Comparison of ENCODE assay signal across 24 mouse cellular contexts in the genomic region with DNA sequence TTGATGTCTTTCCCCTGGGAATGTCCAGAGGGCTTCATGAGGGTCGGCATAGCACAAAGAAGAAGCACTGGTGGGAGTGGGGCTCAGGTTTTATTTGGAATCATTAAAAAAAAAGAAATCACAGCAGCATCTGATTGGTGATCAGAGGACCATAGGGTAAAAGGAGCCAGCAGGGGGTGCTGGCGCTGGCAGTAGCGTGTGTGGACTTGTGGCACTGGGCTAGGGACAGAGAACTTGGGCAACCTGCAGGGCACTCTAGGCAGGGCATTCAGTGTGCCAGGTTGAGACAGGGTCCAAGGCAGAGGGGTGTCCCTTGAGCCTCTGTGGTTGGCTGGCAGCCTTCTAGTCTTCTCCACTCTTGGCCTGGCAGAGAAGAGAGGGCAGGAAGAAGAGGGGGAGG. TPM values are rescaled to one million over a fixed set of nuclear protein-coding genes. Genes with fewer than 3 reads are reported as not detected.
A peak's percentile ranks its signal among the peaks of the same experiment; 100 is the strongest.
DNase-seq lines count a peak whose midpoint lies in the region; ATAC-seq and TF ChIP-seq lines count a peak whose summit lies in the region.
"Had no signal": no experiment of that assay in that cellular context is flagged by ENCODE, and none has a peak within 500 bp of the region (broad histone marks: within the 10 kb centered on the region; RNA-seq: fewer than 3 reads in every experiment).

No protein-coding gene starts in this region.

- H3K4me3 ChIP-seq in heart, adult 2 months = no peak overlapping the region
- no peak overlapping the region for H3K4me3 ChIP-seq in MEL (ENCODE audit: control insufficient read depth in 1 of 2, insufficient read depth in 1 of 2, low read depth in 2 of 2, low read length in 2 of 2)
- H3K4me3 ChIP-seq: embryonic facial prominence, embryonic 12.5 days; heart, embryonic 13.5 days; intestine, embryonic 15.5 days; limb, embryonic 12.5 days; midbrain, embryonic 12.5 days; myocyte; stomach, embryonic 15.5 days had no signal

- no peak overlapping the region for H3K27ac ChIP-seq in heart, adult 2 months
- no peak overlapping the region for H3K27ac ChIP-seq in MEL (ENCODE audit: control insufficient read depth, low read depth, low read length)
- H3K27ac ChIP-seq: embryonic facial prominence, embryonic 12.5 days; heart, embryonic 13.5 days; intestine, embryonic 15.5 days; limb, embryonic 12.5 days; midbrain, embryonic 12.5 days; stomach, embryonic 15.5 days had no signal

- intact Hi-C loops in heart, adult 2 months (cut with DNase I) = loop anchor here (5.0 kb wide), 1 partner anchor 197 kb away; no protein-coding TSS in a partner anchor
- intact Hi-C loops in left cerebral cortex, postnatal 4 days (cut with DNase I) = loop anchor here (10.0 kb wide), 1 partner anchor 195 kb away; no protein-coding TSS in a partner anchor
- intact Hi-C loops in left cerebral cortex, postnatal 14 days (cut with DNase I) = no loop called here

- H3K36me3 ChIP-seq in heart, adult 2 months (ENCODE audit: control insufficient read depth, insufficient read depth, low read length) = no peaks in the 10 kb centered on the region
- H3K36me3 ChIP-seq in MEL (ENCODE audit: control insufficient read depth in 1 of 2, insufficient read depth in 2 of 2, low read length in 2 of 2) = no peaks in the 10 kb centered on the region
- H3K36me3 ChIP-seq: embryonic facial prominence, embryonic 12.5 days; heart, embryonic 13.5 days; intestine, embryonic 15.5 days; limb, embryonic 12.5 days; midbrain, embryonic 12.5 days; stomach, embryonic 15.5 days had no signal

- TF ChIP-seq EP300 in heart, adult 2 months (IDR thresholded peaks at IDR 0.05; ENCODE audit: insufficient read depth, low read depth, low read length) = no peak
- no peak for TF ChIP-seq EP300 in MEL (IDR thresholded peaks at IDR 0.05; ENCODE audit: low read depth in 1 of 2, low read length in 2 of 2)

- H3K27me3 ChIP-seq in heart, adult 2 months (ENCODE audit: control insufficient read depth, insufficient read depth, low read length) = no peaks in the 10 kb centered on the region
- H3K27me3 ChIP-seq in MEL (ENCODE audit: control insufficient read depth in 1 of 2, insufficient read depth in 2 of 2, low read length in 2 of 2) = no peaks in the 10 kb centered on the region
- H3K27me3 ChIP-seq: embryonic facial prominence, embryonic 12.5 days; heart, embryonic 13.5 days; intestine, embryonic 15.5 days; limb, embryonic 12.5 days; midbrain, embryonic 12.5 days; stomach, embryonic 15.5 days had no signal

- peak; percentile 47 for TF ChIP-seq CTCF in heart, adult 2 months (IDR thresholded peaks at IDR 0.05)
- peak in 2 of 3 experiments; percentile 15 to 27; a peak in 2 of 6 replicates for TF ChIP-seq CTCF in MEL (IDR thresholded peaks at IDR 0.05 in 2 of 3, conservative IDR thresholded peaks at IDR 0.05 in 1 of 3; ENCODE audit: control insufficient read depth in 1 of 3, insufficient read depth in 1 of 3, low read depth in 2 of 3, low read length in 3 of 3, poor library complexity in 1 of 3, severe bottlenecking in 1 of 3)

- no peak for ATAC-seq in megakaryocyte, adult 5-6 weeks (ENCODE audit: poor library complexity, severe bottlenecking)
- ATAC-seq: intestine, embryonic 15.5 days had no signal

- TF ChIP-seq POLR2A in heart, adult 2 months (IDR thresholded peaks at IDR 0.05; ENCODE audit: insufficient read depth, low read depth, low read length) = no peak
- no peak for TF ChIP-seq POLR2A in MEL (IDR thresholded peaks at IDR 0.05; ENCODE audit: control insufficient read depth in 1 of 2, insufficient read depth in 1 of 2, low read depth in 1 of 2, low read length in 2 of 2, poor library complexity in 1 of 2)

- no peak for DNase-seq in heart, adult 2 months
- DNase-seq in heart, adult 8-10 months (ENCODE audit: low spot score) = no peak
- DNase-seq in left cerebral cortex, postnatal 4 days = peak; percentile 20
- DNase-seq in left cerebral cortex, postnatal 14 days (ENCODE audit: low spot score in 2 of 2) = no peak
- DNase-seq in 416B (ENCODE audit: low read depth) = peak; percentile 19
- DNase-seq in MEL (ENCODE audit: low read depth, low spot score) = no peak
- no peak for DNase-seq in layer of hippocampus, postnatal 14 days (ENCODE audit: low spot score in 2 of 2)
- DNase-seq: cerebellum, adult 11 months; gastrocnemius, postnatal 14 days; layer of hippocampus, postnatal 36 days; lung, postnatal 14 days; spleen, adult 18-20 months; thymus, postnatal 25 days had no signal

- H3K9me3 ChIP-seq in MEL (replicated peaks; ENCODE audit: insufficient read depth, low read length) = no peaks in the 10 kb centered on the region
- H3K9me3 ChIP-seq: embryonic facial prominence, embryonic 12.5 days; heart, embryonic 13.5 days; intestine, embryonic 15.5 days; limb, embryonic 12.5 days; midbrain, embryonic 12.5 days; stomach, embryonic 15.5 days had no signal

- no peak for TF ChIP-seq RAD21 in MEL (IDR thresholded peaks at IDR 0.05; ENCODE audit: low read depth, low read length)

- no peaks in the 10 kb centered on the region for H3K79me2 ChIP-seq in heart, adult 2 months (replicated peaks; ENCODE audit: control insufficient read depth, insufficient read depth, low read length)
- no peaks in the 10 kb centered on the region for H3K79me2 ChIP-seq in MEL (ENCODE audit: control insufficient read depth, insufficient read depth, low read length, poor library complexity)

- 73% methylated on average over 3 of the region's 3 CpGs for WGBS in heart, adult 2 months

- peaks cover 1% of the 10 kb centered on the region; the same call in 1 of the 2 replicates for H3K4me1 ChIP-seq in heart, adult 2 months (ENCODE audit: control insufficient read depth, insufficient read depth, low read length)
- no peaks in the 10 kb centered on the region for H3K4me1 ChIP-seq in MEL (ENCODE audit: control insufficient read depth in 1 of 2, insufficient read depth in 2 of 2, low read length in 2 of 2)
- H3K4me1 ChIP-seq: midbrain, embryonic 12.5 days had no signal

- no peak overlapping the region for H3K9ac ChIP-seq in heart, adult 2 months (ENCODE audit: low read depth, low read length)
- no peak overlapping the region for H3K9ac ChIP-seq in MEL (ENCODE audit: control insufficient read depth, low read depth, low read length, poor library complexity, severe bottlenecking)
- H3K9ac ChIP-seq: embryonic facial prominence, embryonic 12.5 days; heart, embryonic 13.5 days; intestine, embryonic 15.5 days; limb, embryonic 12.5 days; midbrain, embryonic 12.5 days; stomach, embryonic 15.5 days had no signal

RNA-seq across cellular contexts. Expression of gene Sncg, which starts 4.4 kb away (rescaled TPM):
- total RNA-seq in heart, adult 2 months (2021) = 10 to 100 TPM; 11.5 to 12.9 TPM
- polyA plus RNA-seq in heart, adult 2 months (2012; rRNA removed) = 14.2 and 15.2 TPM in 2 replicates
- total RNA-seq in heart, adult 8-10 months (2022) = 10 to 100 TPM; 12.6 to 19.4 (median 15.2) TPM
- total RNA-seq in left cerebral cortex, postnatal 4 days (2021) = 1 to 10 TPM in 1 of 2 experiments, not detected in 1; 1.6 TPM
- total RNA-seq in left cerebral cortex, postnatal 14 days (2021) = 1 to 10 TPM; 2.2 to 2.7 TPM
- not detected in 2 replicates for total RNA-seq in MEL (2012; rRNA removed)
- not detected for polyA plus RNA-seq in MEL (2012; ENCODE audit: insufficient read depth in 1 of 2, insufficient read length in 2 of 2, low read depth in 1 of 2, low replicate concordance in 2 of 2, missing spikeins in 1 of 2)
- total RNA-seq in layer of hippocampus, postnatal 14 days (2021) = 1 to 10 TPM; 2.1 to 4.4 TPM
- not detected in 2 replicates for total RNA-seq in megakaryocyte, adult 5-6 weeks (2015)
- not detected in 2 replicates for total RNA-seq in megakaryocyte, adult 5-6 weeks (2017)
- total RNA-seq: hematopoietic stem cell, adult 5-6 weeks; neutrophil, adult 5-6 weeks had no signal

RNA-seq across cellular contexts. Expression of gene Mmrn2, which starts 5.1 kb away (rescaled TPM):
- 10 to 100 TPM; 30.4 to 44.1 TPM for total RNA-seq in heart, adult 2 months (2021)
- 17.6 and 29.4 TPM in 2 replicates for polyA plus RNA-seq in heart, adult 2 months (2012; rRNA removed)
- 10 to 100 TPM; 36.6 to 47.3 (median 43.5) TPM for total RNA-seq in heart, adult 8-10 months (2022)
- total RNA-seq in left cerebral cortex, postnatal 4 days (2021) = 1 to 10 TPM; 3.6 to 4.0 TPM
- total RNA-seq in left cerebral cortex, postnatal 14 days (2021) = 1 to 10 TPM; 4.2 to 4.6 TPM
- total RNA-seq in MEL (2012; rRNA removed) = 0.08 TPM in 1 of 2 replicates, not detected in the other
- polyA plus RNA-seq in MEL (2012; ENCODE audit: insufficient read depth in 1 of 2, insufficient read length in 2 of 2, low read depth in 1 of 2, low replicate concordance in 2 of 2, missing spikeins in 1 of 2) = under 1 TPM in 1 of 2 experiments, not detected in 1; 0.03 TPM
- total RNA-seq in layer of hippocampus, postnatal 14 days (2021) = 1 to 10 TPM; 2.7 to 5.2 TPM
- total RNA-seq in megakaryocyte, adult 5-6 weeks (2015) = not detected in 2 replicates
- not detected in 2 replicates for total RNA-seq in megakaryocyte, adult 5-6 weeks (2017)
- total RNA-seq: hematopoietic stem cell, adult 5-6 weeks; neutrophil, adult 5-6 weeks had no signal

RNA-seq across cellular contexts. Expression of gene Fam25c, which starts 15.0 kb away (rescaled TPM):
- total RNA-seq in heart, adult 2 months (2021) = not detected
- not detected in 2 replicates for polyA plus RNA-seq in heart, adult 2 months (2012; rRNA removed)
- not detected for total RNA-seq in heart, adult 8-10 months (2022)
- 1 to 10 TPM in 1 of 2 experiments, not detected in 1; 1.0 TPM for total RNA-seq in left cerebral cortex, postnatal 4 days (2021)
- total RNA-seq in left cerebral cortex, postnatal 14 days (2021) = not detected
- total RNA-seq in MEL (2012; rRNA removed) = not detected in 2 replicates
- not detected for polyA plus RNA-seq in MEL (2012; ENCODE audit: insufficient read depth in 1 of 2, insufficient read length in 2 of 2, low read depth in 1 of 2, low replicate concordance in 2 of 2, missing spikeins in 1 of 2)
- not detected for total RNA-seq in layer of hippocampus, postnatal 14 days (2021)
- total RNA-seq in megakaryocyte, adult 5-6 weeks (2015) = not detected in 2 replicates
- total RNA-seq in megakaryocyte, adult 5-6 weeks (2017) = not detected in 2 replicates
- total RNA-seq: adrenal gland, postnatal 4 days; hematopoietic stem cell, adult 5-6 weeks; layer of hippocampus, postnatal 36 days; neutrophil, adult 5-6 weeks had no signal
- polyA plus RNA-seq: embryonic facial prominence, embryonic 12.5 days; heart, embryonic 13.5 days; intestine, embryonic 15.5 days; limb, embryonic 12.5 days; midbrain, embryonic 12.5 days; myocyte had no signal

RNA-seq across cellular contexts. Expression of gene Glud1, which starts 59.7 kb away (rescaled TPM):
- 100 to 1,000 TPM; 127 to 148 TPM for total RNA-seq in heart, adult 2 months (2021)
- 52.1 and 73.2 TPM in 2 replicates for polyA plus RNA-seq in heart, adult 2 months (2012; rRNA removed)
- 100 to 1,000 TPM; 137 to 163 (median 150) TPM for total RNA-seq in heart, adult 8-10 months (2022)
- total RNA-seq in left cerebral cortex, postnatal 4 days (2021) = 100 to 1,000 TPM; 299 TPM
- total RNA-seq in left cerebral cortex, postnatal 14 days (2021) = 100 to 1,000 TPM; 320 to 321 TPM
- 92.3 and 99.9 TPM in 2 replicates for total RNA-seq in MEL (2012; rRNA removed)
- 100 to 1,000 TPM in 1 of 2 experiments, 10 to 100 TPM in 1; 57.1 to 125 TPM for polyA plus RNA-seq in MEL (2012; ENCODE audit: insufficient read depth in 1 of 2, insufficient read length in 2 of 2, low read depth in 1 of 2, low replicate concordance in 2 of 2, missing spikeins in 1 of 2)
- 100 to 1,000 TPM; 364 to 392 TPM for total RNA-seq in layer of hippocampus, postnatal 14 days (2021)
- 362 and 395 TPM in 2 replicates for total RNA-seq in megakaryocyte, adult 5-6 weeks (2015)
- 294 and 308 TPM in 2 replicates for total RNA-seq in megakaryocyte, adult 5-6 weeks (2017)

RNA-seq across cellular contexts. Expression of gene Shld2, which starts 59.9 kb away (rescaled TPM):
- total RNA-seq in heart, adult 2 months (2021) = 1 to 10 TPM; 7.8 to 9.9 TPM
- polyA plus RNA-seq in heart, adult 2 months (2012; rRNA removed) = 2.4 and 3.5 TPM in 2 replicates
- total RNA-seq in heart, adult 8-10 months (2022) = 1 to 10 TPM; 6.3 to 8.8 (median 7.6) TPM
- total RNA-seq in left cerebral cortex, postnatal 4 days (2021) = 10 to 100 TPM in 1 of 2 experiments, 1 to 10 TPM in 1; 9.4 to 11.0 TPM
- total RNA-seq in left cerebral cortex, postnatal 14 days (2021) = 10 to 100 TPM; 11.2 to 11.8 TPM
- total RNA-seq in MEL (2012; rRNA removed) = 7.9 and 9.2 TPM in 2 replicates
- polyA plus RNA-seq in MEL (2012; ENCODE audit: insufficient read depth in 1 of 2, insufficient read length in 2 of 2, low read depth in 1 of 2, low replicate concordance in 2 of 2, missing spikeins in 1 of 2) = 1 to 10 TPM in 1 of 2 experiments, not detected in 1; 7.0 TPM
- 10 to 100 TPM in 1 of 2 experiments, 1 to 10 TPM in 1; 9.7 to 14.5 TPM for total RNA-seq in layer of hippocampus, postnatal 14 days (2021)
- 11.5 and 13.4 TPM in 2 replicates for total RNA-seq in megakaryocyte, adult 5-6 weeks (2015)
- total RNA-seq in megakaryocyte, adult 5-6 weeks (2017) = 12.9 and 14.6 TPM in 2 replicates

Comparison
In these comparisons a context has a peak if more than half of its experiments do, and no peak if none do; other contexts are left out.
1. DNase-seq: peak in left cerebral cortex, postnatal 4 days (single experiment) and 416B (single experiment); none in heart, adult 2 months (0 of 2), heart, adult 8-10 months (single experiment), left cerebral cortex, postnatal 14 days (0 of 2), MEL (single experiment) and layer of hippocampus, postnatal 14 days (0 of 2).
2. RNA of gene Mmrn2, which starts 5.1 kb away (total RNA-seq): 36.6 to 47.3 TPM in heart, adult 8-10 months and 30.4 to 44.1 TPM in heart, adult 2 months; 2.7 to 5.2 TPM in layer of hippocampus, postnatal 14 days, 4.2 to 4.6 TPM in left cerebral cortex, postnatal 14 days, 3.6 to 4.0 TPM in left cerebral cortex, postnatal 4 days, 0.08 TPM in MEL and not detected in megakaryocyte, adult 5-6 weeks; every median in the first group is over 4 times any median in the second.